Mouse (Mus musculus) forebrain, embryonic 13.5 days (tissue): ENCODE results near the gene Pus3. TPM values are rescaled to one million over a fixed set of nuclear protein-coding genes. Genes with fewer than 3 reads are reported as not detected.

ENCODE experiments used
- ATAC-seq: fragments of 200-750 bp; cut with Nextera tagmentation; 2 replicates; pipeline ENCODE4 v1.8.0; 2017
- H3K27ac ChIP-seq: fragments of 300-500 bp; sonication (generic); 2 replicates; pipeline ENCODE4 v1.5.1; 2015; ENCODE audit warnings: inconsistent platforms, mild to moderate bottlenecking, moderate library complexity
- H3K27me3 ChIP-seq: fragments of 300-500 bp; sonication (generic); 2 replicates; pipeline ENCODE4 v1.6.1; 2015; ENCODE audit warnings: mild to moderate bottlenecking, inconsistent platforms
- H3K36me3 ChIP-seq: fragments of 300-500 bp; sonication (generic); 2 replicates; pipeline ENCODE4 v1.6.1; 2015; ENCODE audit warnings: mild to moderate bottlenecking, inconsistent platforms; ENCODE audit not compliant: poor library complexity, severe bottlenecking
- H3K4me1 ChIP-seq: fragments of 300-500 bp; sonication (generic); 2 replicates; pipeline ENCODE4 v1.6.1; 2015; ENCODE audit warnings: inconsistent platforms
- H3K4me2 ChIP-seq: fragments of 300-500 bp; sonication (generic); 2 replicates; pipeline ENCODE4 v1.6.1; 2015; ENCODE audit warnings: inconsistent platforms, mild to moderate bottlenecking, moderate library complexity
- H3K4me3 ChIP-seq: fragments of 300-500 bp; sonication (generic); 2 replicates; pipeline ENCODE4 v1.5.1; 2015; ENCODE audit warnings: mild to moderate bottlenecking, inconsistent platforms
- H3K9ac ChIP-seq: fragments of 300-500 bp; sonication (generic); 2 replicates; pipeline ENCODE4 v1.6.1; 2015; ENCODE audit warnings: mild to moderate bottlenecking, inconsistent platforms
- H3K9me3 ChIP-seq: fragments of 300-500 bp; sonication (generic); replicated peaks from 2 replicates; pipeline ENCODE4 v1.6.1; 2016; ENCODE audit warnings: inconsistent platforms
- WGBS: fragments of 180-500 bp; shearing (Covaris S2); methylation state at CpG from one replicate; pipeline ENCODE4 v1.1.7; 2015; 5-methylcytosine and 5-hydroxymethylcytosine counted together
- polyA plus RNA-seq: library from polyadenylated mRNA; unstranded; fragments of >200 nt; fragmentation: Nextera tagmentation; extraction: Ambion mirVana; gene quantifications from 2 replicates; pipeline ENCODE4 v1.2.1, GENCODE M21; 2015

The Pus3 gene
- polyA plus RNA-seq, 1 experiment from 2014 or later = 20.0 TPM

DNA sequence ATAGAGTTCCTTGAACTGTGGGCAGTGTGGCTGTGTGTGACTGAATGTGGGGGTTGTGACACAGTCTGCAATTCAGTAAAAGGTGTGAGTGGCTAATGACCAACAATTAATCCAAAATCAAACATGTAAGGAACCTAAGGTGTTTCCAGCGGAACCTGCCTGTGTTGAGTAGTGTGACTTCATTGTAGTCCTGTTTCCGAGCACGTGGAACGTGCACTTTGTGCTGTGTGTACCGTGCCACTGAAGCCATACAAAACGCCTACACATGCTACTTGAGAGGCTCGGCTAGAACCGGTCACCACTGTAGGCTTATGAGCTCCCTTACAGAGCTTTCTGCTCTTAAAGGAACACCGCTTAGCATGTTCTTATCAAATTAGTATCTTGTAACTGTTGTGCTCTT, 9.9 kb upstream of the Pus3 start:
- Histone ChIP-seq H3K36me3 (peaks cover 27% of the 10 kb centered on the region), H3K4me1 (no peaks in the 10 kb centered on the region), H3K4me3 (no peak overlapping the region), H3K27ac (no peak overlapping the region), H3K9ac (no peak overlapping the region), H3K4me2 (no peak overlapping the region), H3K27me3 (no peaks in the 10 kb centered on the region), H3K9me3 (no peaks in the 10 kb centered on the region)
- ATAC-seq = no peak
- 90% methylated on average over 9 of the region's 9 CpGs for whole genome bisulfite sequencing

DNA sequence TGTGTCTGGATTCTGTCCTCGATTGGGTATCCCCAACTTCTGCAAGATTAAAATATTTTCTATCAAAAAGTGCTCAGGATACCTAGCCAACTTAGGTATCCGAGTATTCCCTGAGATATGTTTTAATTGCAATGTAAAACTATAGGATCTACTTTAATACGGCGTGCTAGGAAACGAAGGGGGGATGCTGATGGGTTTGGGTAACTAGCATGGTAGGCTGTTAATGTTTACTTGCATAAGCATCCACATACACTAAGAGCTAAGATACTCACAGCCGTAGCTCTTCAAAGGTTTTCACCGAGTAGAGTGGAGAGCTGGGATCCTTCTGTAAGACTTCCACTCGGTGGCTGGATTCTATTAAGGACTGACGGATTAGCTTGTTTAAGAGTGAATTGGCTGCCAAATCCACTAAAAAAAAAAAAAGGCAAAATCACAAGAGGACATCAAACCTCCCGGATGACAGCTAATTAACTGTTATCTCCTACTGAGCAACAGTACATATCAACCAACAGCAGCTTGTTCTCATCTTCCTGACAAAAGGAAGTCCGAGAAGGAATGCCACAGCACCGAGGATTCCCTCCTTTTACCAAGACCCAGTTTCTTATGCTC, 1.8 kb upstream of the Pus3 start:
- H3K27ac ChIP-seq = no peak overlapping the region
- no peaks in the 10 kb centered on the region for H3K9me3 ChIP-seq
- H3K4me3 ChIP-seq = no peak overlapping the region
- ATAC-seq = no peak
- H3K4me2 ChIP-seq = no peak overlapping the region
- peaks cover 8% of the 10 kb centered on the region for H3K36me3 ChIP-seq
- no peaks in the 10 kb centered on the region; the same call in 1 of the 2 replicates for H3K27me3 ChIP-seq
- peaks cover 24% of the 10 kb centered on the region for H3K4me1 ChIP-seq
- WGBS = 77% methylated on average over 12 of the region's 12 CpGs
- no peak overlapping the region for H3K9ac ChIP-seq

- Histone ChIP-seq H3K4me1 (peaks cover 24% of the 10 kb centered on the region), H3K27me3 (no peaks in the 10 kb centered on the region; the same call in 1 of the 2 replicates), H3K9me3 (no peaks in the 10 kb centered on the region), H3K4me3 (peak overlapping the region; percentile 71), H3K9ac (peak overlapping the region; percentile 60), H3K27ac (peak overlapping the region; percentile 70), H3K4me2 (peak overlapping the region; percentile 88), H3K36me3 (peaks cover 17% of the 10 kb centered on the region)
- peak; percentile 92 for ATAC-seq
- WGBS = 1% methylated on average over 31 of the region's 31 CpGs
These were observed 855 bp downstream of the Pus3 start for GRCm38 (mm10) chr9:35559009-35559890.

- 92% methylated on average over 11 of the region's 11 CpGs for WGBS
- H3K27me3 ChIP-seq = no peaks in the 10 kb centered on the region; the same call in 1 of the 2 replicates
These were observed 2.7 kb downstream of the Pus3 start for GRCm38 (mm10) chr9:35561076-35561475.

DNA sequence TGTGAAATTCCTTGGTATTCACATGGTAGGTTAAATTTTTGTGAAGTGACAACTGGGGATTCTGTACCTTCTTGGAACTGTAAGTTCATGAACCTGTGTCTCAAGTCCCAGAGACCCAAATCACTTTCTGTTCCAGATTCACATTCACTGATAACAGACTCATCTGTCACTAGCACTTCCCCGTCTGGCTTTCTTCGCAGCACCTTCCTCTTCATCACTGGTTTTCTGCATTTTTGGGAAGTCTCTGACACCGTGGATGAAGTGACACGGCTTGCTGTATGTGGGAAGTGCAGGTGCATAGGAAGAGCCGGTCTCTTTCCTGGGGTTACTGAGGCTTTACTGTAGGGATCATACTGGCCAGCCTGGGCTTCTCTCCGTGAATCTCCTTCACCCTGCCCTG, 3.2 kb downstream of the Pus3 start:
- WGBS = 92% methylated on average over 6 of the region's 6 CpGs
- no peak overlapping the region for H3K4me3 ChIP-seq
- ATAC-seq = no peak

More at GRCm38 (mm10) chr9:35561076-35561475, 2.7 kb downstream of the Pus3 start:
- Histone ChIP-seq H3K36me3 (peaks cover 34% of the 10 kb centered on the region), H3K9me3 (no peaks in the 10 kb centered on the region), H3K4me2 (no peak overlapping the region), H3K9ac (no peak overlapping the region), H3K4me3 (no peak overlapping the region), H3K27ac (no peak overlapping the region), H3K4me1 (peaks cover 24% of the 10 kb centered on the region)
- no peak for ATAC-seq

GRCm38 (mm10) chr9:35564536-35565240, 6.3 kb downstream of the Pus3 start:
- no peak overlapping the region for H3K4me3 ChIP-seq
- H3K4me2 ChIP-seq = no peak overlapping the region
- H3K4me1 ChIP-seq = peaks cover 24% of the 10 kb centered on the region
- no peaks in the 10 kb centered on the region for H3K9me3 ChIP-seq
- ATAC-seq = no peak
- no peak overlapping the region for H3K27ac ChIP-seq
- whole genome bisulfite sequencing = 92% methylated on average over 5 of the region's 5 CpGs
- no peaks in the 10 kb centered on the region for H3K27me3 ChIP-seq
- peaks cover 55% of the 10 kb centered on the region for H3K36me3 ChIP-seq
- H3K9ac ChIP-seq = no peak overlapping the region

More for the DNA sequence above, 3.2 kb downstream of the Pus3 start:
- Histone ChIP-seq H3K27ac (no peak overlapping the region), H3K27me3 (no peaks in the 10 kb centered on the region; the same call in 1 of the 2 replicates), H3K4me1 (peaks cover 24% of the 10 kb centered on the region), H3K9me3 (no peaks in the 10 kb centered on the region), H3K36me3 (peaks cover 39% of the 10 kb centered on the region), H3K4me2 (no peak overlapping the region), H3K9ac (no peak overlapping the region)

DNA sequence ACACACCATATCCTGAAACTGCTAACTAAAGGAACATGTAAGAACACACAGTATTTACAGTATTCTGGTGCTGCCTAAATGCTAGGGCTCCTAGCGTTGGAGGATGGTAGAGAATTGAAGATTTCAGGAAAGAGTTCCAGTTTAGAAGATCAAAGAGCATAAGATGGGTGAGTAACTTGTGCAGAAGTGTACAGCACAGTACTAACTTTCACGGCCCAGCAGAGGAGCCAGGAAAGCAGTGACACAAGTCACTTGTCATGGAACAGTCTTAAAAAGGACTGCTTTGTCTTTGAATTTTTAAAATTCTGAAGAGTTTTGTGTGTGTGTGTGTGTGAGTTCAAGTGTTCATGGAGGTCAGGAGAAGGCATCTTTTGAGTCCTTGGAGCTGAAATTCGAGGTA, 9.6 kb downstream of the Pus3 start:
- peaks cover 42% of the 10 kb centered on the region for H3K36me3 ChIP-seq
- peaks cover 24% of the 10 kb centered on the region for H3K4me1 ChIP-seq
- H3K4me3 ChIP-seq = 0 out of 2 replicates have a peak overlapping the region, but pooled peaks have one; percentile 73
- H3K9me3 ChIP-seq = no peaks in the 10 kb centered on the region
- ATAC-seq = no peak
- WGBS = 88% methylated on average over 3 of the region's 3 CpGs
- no peaks in the 10 kb centered on the region for H3K27me3 ChIP-seq
- peak overlapping the region; percentile 34; the same call in 1 of the 2 replicates for H3K4me2 ChIP-seq
- no peak overlapping the region for H3K9ac ChIP-seq
- no peak overlapping the region for H3K27ac ChIP-seq

DNA sequence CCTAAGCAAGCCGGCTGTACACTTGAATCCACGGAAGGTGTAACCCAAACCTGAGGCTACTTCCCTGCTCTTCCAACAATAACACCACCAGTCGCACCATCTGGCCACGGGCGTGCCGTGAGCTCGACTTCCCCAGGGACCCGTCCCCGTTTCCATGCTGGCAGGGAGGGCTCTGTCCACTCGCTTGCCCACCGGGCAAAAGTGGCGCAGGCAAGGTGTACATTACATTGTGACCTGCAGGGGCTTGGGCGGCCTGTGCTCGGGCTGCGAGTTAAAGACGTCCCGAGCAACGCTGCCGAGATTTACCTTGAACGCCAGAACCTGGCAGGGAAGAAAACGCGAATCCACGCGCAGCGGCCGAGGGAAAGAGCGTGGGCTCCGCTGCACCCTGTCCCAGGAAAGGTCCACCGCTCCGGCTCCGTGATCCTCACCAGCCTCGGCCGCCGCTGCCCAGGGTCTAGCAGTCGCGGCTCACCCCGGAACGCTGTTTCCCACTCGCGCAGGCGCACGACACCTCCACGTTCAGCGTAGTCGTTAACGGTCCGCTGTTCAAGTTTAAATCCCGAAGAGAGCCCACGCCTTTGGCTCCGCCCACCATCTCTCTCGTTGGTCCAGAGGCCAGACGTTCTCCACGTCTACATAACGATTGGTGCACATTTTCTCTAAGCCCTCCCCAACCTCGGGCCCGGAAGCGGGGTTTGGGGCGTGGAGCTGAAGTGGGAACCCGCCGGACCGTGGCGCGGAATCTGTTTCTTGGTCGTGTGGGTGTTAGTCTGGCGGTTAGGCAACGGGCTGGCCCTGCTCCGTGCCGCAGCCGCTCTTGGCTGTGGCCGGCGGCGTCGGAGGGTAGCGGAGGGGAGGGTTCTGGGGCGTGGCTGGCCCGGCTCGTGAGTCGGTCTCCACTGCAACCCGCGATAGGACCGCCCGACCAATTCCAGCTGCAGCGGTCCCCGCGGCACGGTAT, 11.5 kb downstream of the Pus3 start, which contains the start of the genes Pate2 and Hyls1:
Gene Pate2, plus strand, starts transcription at position 714 of the 964 bp plus-strand sequence.
Gene Hyls1, minus strand, starts transcription at position 828 of the 964 bp plus-strand sequence.
- Histone ChIP-seq H3K9me3 (no peaks in the 10 kb centered on the region), H3K9ac (peak within 1 kb of the TSS; percentile 84), H3K4me3 (peak within 1 kb of the TSS; percentile 73), H3K36me3 (peaks cover 34% of the 10 kb centered on the region), H3K27ac (peak within 1 kb of the TSS; percentile 87), H3K27me3 (peaks cover 13% of the 10 kb centered on the region), H3K4me1 (peaks cover 28% of the 10 kb centered on the region), H3K4me2 (peak within 1 kb of the TSS; percentile 75)
- WGBS = under 1% methylated on average over 82 of the region's 86 CpGs
- ATAC-seq = peak; percentile 99

DNA sequence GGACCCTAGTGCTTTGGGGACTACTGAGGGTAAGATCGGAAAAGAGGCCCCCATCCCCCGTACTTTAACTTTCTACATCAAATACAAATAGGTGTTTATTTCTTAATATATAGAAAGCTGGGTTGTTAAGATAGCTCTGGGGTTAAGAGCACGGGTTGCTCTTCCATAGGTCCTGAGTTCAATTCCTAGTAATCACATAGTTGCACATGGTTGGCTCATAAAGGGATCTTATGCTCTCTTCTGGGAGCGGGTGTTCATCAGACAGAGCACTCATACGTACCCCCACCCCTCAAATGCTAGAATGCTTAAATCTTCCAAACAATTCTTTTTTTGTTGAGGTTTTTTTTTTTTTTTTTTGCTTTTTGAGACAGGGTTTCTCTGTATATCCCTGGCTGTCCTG, 12.3 kb downstream of the Pus3 start:
- H3K4me3 ChIP-seq = peak overlapping the region; percentile 73
- peak; percentile 9 for ATAC-seq
- 9% methylated on average over 5 of the region's 5 CpGs for WGBS
- H3K27me3 ChIP-seq = peaks cover 15% of the 10 kb centered on the region
- H3K4me2 ChIP-seq = peak overlapping the region; percentile 63
- no peaks in the 10 kb centered on the region for H3K9me3 ChIP-seq
- peaks cover 28% of the 10 kb centered on the region for H3K4me1 ChIP-seq
- peak overlapping the region; percentile 73 for H3K9ac ChIP-seq
- 0 out of 2 replicates have a peak overlapping the region, but pooled peaks have one; percentile 87 for H3K27ac ChIP-seq
- peaks cover 26% of the 10 kb centered on the region for H3K36me3 ChIP-seq

DNA sequence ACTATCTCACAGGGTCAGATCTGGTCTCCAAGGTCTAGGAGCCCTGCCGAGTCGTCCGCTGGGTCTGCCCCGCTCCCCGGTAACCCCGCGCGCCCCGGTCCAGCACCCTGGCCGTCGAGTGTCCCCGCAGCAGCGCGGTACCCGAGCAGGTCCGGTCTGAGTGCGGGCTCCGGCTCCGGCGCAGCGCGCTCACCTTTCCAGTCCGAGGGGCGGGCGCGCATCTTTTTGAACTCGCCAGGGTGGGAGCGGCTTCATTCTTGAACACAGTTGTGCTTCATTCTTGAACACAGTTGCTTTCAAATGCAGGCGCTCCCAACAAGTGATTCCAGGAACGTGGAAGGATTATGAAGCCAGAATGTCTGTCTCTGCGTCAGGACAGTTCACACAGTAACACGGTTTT, 16.0 kb downstream of the Pus3 start:
- Histone ChIP-seq H3K9me3 (no peaks in the 10 kb centered on the region), H3K4me3 (peak overlapping the region; percentile 35), H3K27me3 (peaks cover 15% of the 10 kb centered on the region), H3K27ac (no peak overlapping the region), H3K4me2 (peak overlapping the region; percentile 62), H3K36me3 (no peaks in the 10 kb centered on the region), H3K9ac (peak overlapping the region; percentile 56), H3K4me1 (peaks cover 14% of the 10 kb centered on the region; the same call in 1 of the 2 replicates)
- WGBS = 2% methylated on average over 32 of the region's 32 CpGs
- ATAC-seq = no peak

DNA sequence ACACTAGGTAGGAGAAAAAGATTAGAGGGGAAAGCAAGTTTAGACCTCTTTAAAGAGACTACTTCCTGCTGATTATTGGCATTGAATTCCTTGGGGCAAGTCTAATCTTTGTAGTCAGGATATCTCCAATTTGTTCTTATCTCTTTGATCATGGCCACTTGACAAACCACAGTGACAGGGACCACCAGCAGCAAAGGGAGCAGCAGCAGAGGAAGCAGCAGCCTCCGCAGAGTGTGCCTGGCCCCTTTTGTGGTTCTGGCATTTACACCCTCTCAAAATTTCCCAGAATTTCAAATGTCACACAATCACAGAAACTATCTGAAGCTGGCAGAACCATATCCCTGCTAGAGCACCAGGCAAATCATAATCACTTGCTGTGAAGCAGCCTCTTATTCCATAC, 29.3 kb downstream of the Pus3 start:
- H3K27me3 ChIP-seq = no peaks in the 10 kb centered on the region
- no peak overlapping the region for H3K9ac ChIP-seq
- ATAC-seq = no peak
- WGBS = 66% methylated on average over 1 of the region's 1 CpGs
- H3K4me3 ChIP-seq = no peak overlapping the region
- no peak overlapping the region for H3K27ac ChIP-seq
- no peaks in the 10 kb centered on the region for H3K36me3 ChIP-seq
- no peak overlapping the region for H3K4me2 ChIP-seq
- H3K4me1 ChIP-seq = no peaks in the 10 kb centered on the region
- H3K9me3 ChIP-seq = no peaks in the 10 kb centered on the region
